Mouse (Mus musculus) heart, postnatal 14 days (tissue): ENCODE measurements around the gene Phip. TPM values are rescaled to one million over a fixed set of nuclear protein-coding genes. Genes with fewer than 3 reads are reported as not detected.
A peak's percentile ranks its signal among the peaks of the same experiment; 100 is the strongest.

ENCODE experiments used
- DNase-seq, 2 experiments: peaks; one replicate each; pipeline ENCODE4 v3.0.0; 2021 to 2022
- intact Hi-C: fragments of 180-260 bp; cut with DNase I; formaldehyde crosslinking; loops from one replicate; pipeline ENCODE4 v1.15.1; 2025
- total RNA-seq, 2 experiments: library from RNA; stranded (reverse); gene quantifications; 2 replicates each; pipeline ENCODE4 v1.2.3; 2021

Phip gene
- total RNA-seq, 2 experiments from 2014 or later: 33.4 to 34.2 TPM

DNA sequence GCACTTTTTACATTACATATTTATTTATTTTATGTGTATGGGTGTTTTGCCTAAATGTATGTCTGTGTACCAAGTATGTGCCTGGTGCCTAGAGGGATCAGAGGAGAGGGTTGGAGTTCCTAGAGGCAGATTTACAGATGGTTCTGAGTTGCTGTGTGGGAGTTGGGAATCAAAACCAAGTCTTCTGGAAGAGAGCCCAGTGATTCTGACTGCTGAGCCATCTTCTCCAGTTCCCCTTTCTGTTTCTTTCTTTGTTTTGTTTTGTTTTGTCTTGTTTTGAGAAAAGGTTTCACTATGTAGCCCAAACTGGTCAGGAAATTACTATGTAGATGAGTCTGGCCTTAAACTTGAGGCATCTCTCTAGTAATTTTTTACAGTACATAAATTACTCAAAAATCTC, 86.7 kb downstream of the Phip start:
- intact Hi-C loops: no loop called here
- DNase-seq: no peak

DNA sequence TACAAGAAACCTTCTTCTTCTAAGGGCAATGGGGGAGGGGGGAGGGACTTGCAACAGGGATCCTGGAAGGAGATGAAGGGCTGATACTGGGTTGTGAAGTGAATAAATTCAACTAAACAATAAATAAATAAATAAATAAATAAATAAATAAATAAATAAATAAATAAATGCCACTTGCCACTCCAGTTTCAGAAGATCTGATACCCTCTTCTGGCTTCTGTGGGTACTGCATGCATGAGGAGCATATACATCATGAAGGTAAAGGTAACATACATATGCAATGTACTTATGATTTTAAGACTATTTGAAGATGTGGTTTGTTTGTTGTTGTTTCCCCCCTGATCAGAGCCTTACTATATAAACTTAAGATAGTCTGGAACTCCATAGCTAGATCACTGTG, 91.1 kb downstream of the Phip start:
- intact Hi-C loops: no loop called here
- DNase-seq: no peak

- intact Hi-C loops: no loop called here
These were observed 98.2 kb downstream of the Phip start for GRCm38 (mm10) chr9:82877078-82877477.

DNA sequence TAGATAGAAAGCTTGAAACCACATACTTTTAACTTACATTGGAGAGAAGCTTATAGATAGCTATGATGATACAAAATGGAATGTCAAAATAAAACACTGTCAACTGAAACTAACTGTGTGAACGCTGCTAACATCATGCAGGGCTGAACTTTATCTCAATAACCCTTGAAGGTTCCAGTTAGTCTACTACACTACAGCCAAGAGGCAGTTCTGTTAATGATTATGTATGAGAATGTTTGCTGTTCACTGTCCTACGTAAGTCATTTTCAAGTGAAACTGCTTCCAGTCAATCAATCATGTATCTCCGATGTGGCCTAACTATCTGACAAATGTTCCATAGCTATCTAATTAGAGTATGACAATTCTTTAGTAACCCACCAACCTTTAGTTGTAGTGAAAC, 107.6 kb downstream of the Phip start:
- DNase-seq: no peak
- intact Hi-C loops: no loop called here

More at GRCm38 (mm10) chr9:82877078-82877477, 98.2 kb downstream of the Phip start:
- DNase-seq: no peak

- intact Hi-C loops: no loop called here
- no peak for DNase-seq
These were observed 109.2 kb downstream of the Phip start for GRCm38 (mm10) chr9:82866121-82866520.

DNA sequence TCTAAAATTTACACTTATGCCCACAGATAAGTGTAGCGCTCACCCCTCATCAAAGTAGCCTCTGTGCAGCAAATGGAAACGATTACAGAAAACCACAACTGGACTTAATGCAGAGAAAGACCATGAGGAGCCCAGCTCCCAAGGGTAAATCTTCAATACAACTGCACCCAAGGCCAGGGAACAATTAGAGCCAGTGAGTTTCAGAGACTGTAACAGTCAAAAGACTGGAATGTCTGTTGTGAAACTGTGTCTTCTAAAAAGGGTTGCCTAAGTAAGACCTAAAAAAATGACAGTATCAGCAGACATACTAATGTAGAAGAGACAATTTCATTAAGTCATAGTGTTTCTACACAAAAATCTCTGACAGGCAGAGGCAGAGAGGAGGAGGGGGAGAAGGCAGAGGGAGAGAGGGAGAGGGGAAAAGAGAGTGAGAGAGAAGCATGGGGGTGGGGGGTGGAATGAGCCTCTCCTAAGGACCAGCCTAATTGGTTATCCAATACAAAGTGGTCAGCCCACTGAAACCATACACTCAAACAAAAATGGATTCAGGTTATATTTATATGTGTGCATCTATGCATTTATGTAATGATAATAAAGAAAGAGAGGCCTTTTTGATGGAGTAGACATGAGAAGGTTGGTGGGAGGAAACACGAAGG, 113.4 kb downstream of the Phip start:
- intact Hi-C loops: no loop called here
- no peak for DNase-seq

DNA sequence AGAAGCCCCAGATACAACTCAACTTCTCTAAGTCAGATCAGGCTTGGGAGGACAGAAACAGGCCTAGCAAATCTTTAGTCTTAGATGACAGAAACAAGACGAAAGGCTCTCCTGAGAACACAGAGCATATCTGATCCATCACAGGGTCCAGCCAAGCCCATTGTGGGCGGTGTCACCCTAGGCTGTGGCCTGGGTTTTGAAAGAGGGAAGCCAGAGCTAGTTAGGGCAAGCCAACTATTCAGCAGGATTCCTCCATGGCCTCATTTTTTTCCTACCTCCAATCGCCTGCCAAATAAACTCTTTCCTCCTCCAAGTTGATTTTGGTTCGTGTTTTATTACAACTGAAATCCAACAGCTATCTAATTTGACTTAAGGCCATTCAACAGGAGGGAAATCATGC, 114.0 kb downstream of the Phip start:
- DNase-seq: peak; percentile 17
- intact Hi-C loops: no loop called here

- no peak for DNase-seq
- intact Hi-C loops: no loop called here
These were observed 114.5 kb downstream of the Phip start for GRCm38 (mm10) chr9:82860805-82861204.

DNA sequence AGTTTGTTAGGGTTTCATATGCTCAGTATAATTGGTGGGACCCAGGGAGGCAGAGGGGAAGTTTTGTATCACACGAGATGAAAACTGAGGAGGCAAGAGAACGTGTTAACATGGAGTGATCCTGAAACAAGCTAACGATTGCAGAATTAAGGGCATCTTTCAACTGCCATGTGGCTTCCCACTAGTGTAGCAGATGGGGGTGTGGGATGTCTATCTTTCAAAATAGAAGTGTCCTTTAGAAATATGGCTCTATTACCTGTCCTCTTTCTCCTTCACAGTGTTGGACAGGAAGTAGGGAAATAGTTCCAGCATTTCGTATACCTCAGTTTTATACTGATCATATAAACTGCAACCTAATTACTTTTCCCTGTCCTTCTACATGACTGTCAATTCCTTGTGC, 119.1 kb downstream of the Phip start:
- no peak for DNase-seq
- intact Hi-C loops: no loop called here

- DNase-seq: no peak
- intact Hi-C loops: no loop called here
These were observed 120.2 kb downstream of the Phip start for GRCm38 (mm10) chr9:82854973-82855614.

DNA sequence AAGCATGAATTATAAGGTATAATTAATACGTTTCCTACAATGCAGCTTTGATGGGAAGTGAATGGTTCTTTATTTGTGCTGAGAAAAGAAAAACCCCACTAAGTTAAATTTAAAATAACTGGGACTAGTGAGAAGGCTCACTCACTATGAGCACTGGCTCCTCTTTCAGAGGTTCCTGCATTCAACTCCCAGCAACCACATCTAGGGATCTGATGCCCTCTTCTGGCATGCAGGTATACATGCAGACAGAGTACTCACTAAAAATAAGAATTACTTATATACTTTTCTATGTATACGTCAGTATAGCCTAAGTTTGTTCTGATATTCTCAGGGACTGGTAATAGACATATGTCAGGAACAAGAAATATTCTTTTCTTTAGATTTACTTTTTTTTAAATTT, 121.3 kb downstream of the Phip start:
- intact Hi-C loops: no loop called here
- DNase-seq: no peak

DNA sequence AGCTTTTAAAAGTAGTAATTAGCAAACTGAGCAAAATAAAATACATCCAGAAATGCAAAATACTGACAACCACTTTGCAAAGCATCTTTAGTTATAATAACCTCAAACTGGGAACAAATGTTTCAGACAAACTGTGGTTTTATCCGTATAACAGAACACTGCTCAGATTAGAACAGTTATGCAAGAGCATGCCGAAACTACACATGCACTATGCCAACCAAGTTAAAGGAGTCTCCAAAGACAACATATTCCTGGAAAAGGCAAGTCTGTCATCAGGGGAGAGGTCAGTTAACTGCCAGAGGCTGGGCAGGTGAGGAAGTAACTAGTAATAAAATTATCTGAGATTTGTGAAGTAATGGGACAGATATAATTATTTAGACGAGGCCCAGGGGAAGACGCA, 132.6 kb downstream of the Phip start:
- no peak for DNase-seq
- intact Hi-C loops: no loop called here

DNA sequence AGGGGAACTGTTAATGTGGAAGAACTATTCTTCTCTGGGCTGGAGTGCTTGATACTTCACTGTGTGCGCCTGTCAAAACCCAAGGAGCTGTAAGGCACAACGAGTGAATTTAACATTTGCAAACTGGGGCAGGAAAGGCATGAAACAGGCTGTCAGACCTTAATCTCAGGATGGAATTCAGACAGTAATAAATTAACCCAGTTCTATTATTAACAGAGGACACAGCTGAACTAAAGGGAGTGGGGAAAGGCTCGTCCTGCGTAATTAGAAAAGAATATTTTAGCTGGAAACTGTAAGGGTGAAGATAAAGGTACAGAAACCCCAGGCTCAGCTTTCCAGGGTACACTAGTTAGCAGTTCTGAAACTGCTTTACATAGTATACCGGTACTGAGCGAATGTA, 139.4 kb downstream of the Phip start:
- DNase-seq: no peak
- intact Hi-C loops: no loop called here

GRCm38 (mm10) chr9:82831891-82832290, 143.4 kb downstream of the Phip start:
- intact Hi-C loops: no loop called here
- no peak for DNase-seq

DNA sequence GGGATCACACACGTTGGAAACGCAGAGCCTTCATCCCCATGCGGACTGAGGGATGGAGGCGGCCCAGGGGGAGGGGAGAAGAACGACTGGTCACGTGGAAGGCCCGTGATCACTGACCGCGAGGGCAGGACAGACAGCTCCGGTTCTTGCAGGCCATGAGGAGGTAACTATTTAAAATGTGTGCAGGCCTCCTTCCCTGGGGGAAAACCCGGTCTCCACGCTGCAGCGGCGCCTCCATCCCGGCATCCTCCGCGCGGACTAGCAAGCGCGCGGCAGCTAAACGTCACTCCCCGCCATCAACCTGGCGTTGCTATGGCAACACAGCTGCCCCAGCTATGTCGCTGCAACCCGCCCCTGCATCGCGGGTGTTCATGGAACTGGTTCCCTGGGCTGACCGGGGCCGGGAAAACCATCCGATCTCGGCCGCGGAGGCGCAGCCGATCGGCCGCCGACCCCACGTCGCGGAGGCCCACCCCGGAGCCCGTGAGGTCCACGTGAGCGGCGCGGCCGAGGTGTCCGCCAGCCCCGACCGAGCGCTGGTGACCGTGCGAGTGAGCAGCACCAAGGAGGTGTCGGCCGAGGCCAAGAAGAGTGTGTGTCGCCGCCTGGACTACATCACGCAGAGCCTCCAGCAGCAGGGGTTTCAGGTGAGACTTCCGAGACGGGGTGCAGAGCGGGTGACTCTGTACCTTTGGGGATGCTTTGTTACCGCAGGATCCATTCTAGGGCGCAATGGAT, 145.5 kb downstream of the Phip start:
- intact Hi-C loops: no loop called here
- peak; percentile 81 to 84 for DNase-seq

DNA sequence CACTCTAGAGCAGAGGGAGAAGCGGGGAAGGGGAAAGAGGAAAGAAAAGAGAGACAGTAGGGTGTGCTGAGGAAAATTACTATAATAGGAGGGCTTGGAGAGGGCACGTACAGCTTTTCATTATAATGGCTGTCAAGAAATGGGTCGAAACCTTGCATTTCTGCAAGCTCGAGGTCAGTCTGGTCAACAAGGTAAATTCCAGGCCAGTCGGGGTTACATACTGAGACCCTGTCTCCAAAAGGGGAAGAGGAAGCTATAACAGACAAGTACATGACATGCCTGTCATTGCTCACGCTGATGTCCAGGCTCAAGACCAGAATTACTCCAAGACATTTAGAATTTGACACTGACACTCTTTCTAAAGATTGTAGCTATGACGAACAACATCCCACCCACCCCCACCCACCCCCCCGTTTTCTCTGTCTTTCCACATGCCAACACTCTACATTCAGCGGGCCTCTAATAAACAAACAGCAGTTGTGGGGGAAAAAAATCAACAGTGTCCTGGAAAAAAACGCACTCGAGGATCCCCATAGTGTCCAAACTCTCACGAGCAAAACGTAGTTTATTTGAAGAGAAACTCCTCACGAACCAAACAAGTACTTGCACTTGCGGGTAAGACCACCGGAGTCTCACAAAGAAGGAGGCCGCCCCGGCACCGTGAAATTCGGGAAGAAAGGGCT, 146.2 kb downstream of the Phip start, which contains the start of gene Irak1bp1:
TSS of gene Irak1bp1 (plus strand) at position 534 of the 683 bp plus-strand sequence.
- intact Hi-C loops: no loop called here
- no peak for DNase-seq

DNA sequence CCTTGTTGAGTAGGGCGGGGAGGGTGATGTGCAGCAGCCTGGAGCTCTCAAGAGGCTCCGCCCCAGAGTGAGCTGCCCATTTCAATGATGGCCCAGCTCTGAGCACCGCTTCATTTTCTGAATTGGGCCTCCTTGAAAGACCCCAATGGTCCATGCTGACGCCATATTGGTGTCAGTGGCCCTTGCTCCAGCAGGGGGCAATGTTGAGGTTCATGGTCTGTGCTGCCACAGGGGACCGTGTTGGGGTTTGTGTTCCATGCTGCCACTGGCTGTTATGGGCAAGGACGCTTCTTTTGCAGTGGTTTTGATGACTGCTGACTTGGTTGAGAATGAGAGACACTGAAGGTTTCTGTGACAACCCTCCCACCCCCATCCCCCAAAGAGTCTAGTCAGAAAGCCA, 148.9 kb downstream of the Phip start:
- DNase-seq: no peak
- intact Hi-C loops: no loop called here
